Mouse (Mus musculus) heart, embryonic 14.5 days (tissue): ENCODE data around the gene Traf2. TPM values are rescaled to one million over a fixed set of nuclear protein-coding genes. Genes with fewer than 3 reads are reported as not detected.

Experiments used
- ATAC-seq: fragments of 200-750 bp; cut with Nextera tagmentation; 2 replicates; pipeline ENCODE4 v1.8.0; 2017; ENCODE audit warnings: low read depth, moderate TSS enrichment; ENCODE audit not compliant: insufficient number of reproducible peaks, insufficient read depth, low FRiP score
- H3K27ac ChIP-seq, 2 experiments: fragments of 200-500 bp in 1 of 2; fragments of 300-500 bp in 1 of 2; sonication (generic) in 1 of 2; replicated peaks in 1 of 2; 2 replicates each; pipeline ENCODE4 v1.5.1; 2012 to 2014; ENCODE audit warnings: low read depth in 2 of 2, low read length in 2 of 2, control low read depth in 1 of 2, mild to moderate bottlenecking in 1 of 2, mixed read lengths in 1 of 2; ENCODE audit not compliant: control insufficient read depth in 1 of 2, insufficient read depth in 1 of 2
- H3K27me3 ChIP-seq: fragments of 300-500 bp; sonication (generic); 2 replicates; pipeline ENCODE4 v1.6.1; 2014; ENCODE audit warnings: mild to moderate bottlenecking, low read length, control low read depth; ENCODE audit not compliant: control insufficient read depth, insufficient read depth
- H3K36me3 ChIP-seq: fragments of 300-500 bp; sonication (generic); 2 replicates; pipeline ENCODE4 v1.6.1; 2014; ENCODE audit warnings: mild to moderate bottlenecking, control low read depth, low read length, mixed read lengths; ENCODE audit not compliant: control insufficient read depth, insufficient read depth
- H3K4me1 ChIP-seq, 2 experiments: fragments of 200-500 bp in 1 of 2; fragments of 300-500 bp in 1 of 2; sonication (generic) in 1 of 2; 2 replicates each; pipeline ENCODE4 v1.6.1; 2012 to 2014; ENCODE audit warnings: low read length in 2 of 2, control low read depth in 1 of 2, mixed read lengths in 1 of 2; ENCODE audit not compliant: control insufficient read depth in 2 of 2, insufficient read depth in 2 of 2
- H3K4me2 ChIP-seq: fragments of 300-500 bp; sonication (generic); 2 replicates; pipeline ENCODE4 v1.6.1; 2014; ENCODE audit warnings: mild to moderate bottlenecking, low read length
- H3K4me3 ChIP-seq, 2 experiments: fragments of 200-500 bp in 1 of 2; fragments of 300-500 bp in 1 of 2; sonication (generic) in 1 of 2; 2 replicates each; pipeline ENCODE4 v1.5.1; 2012 to 2014; ENCODE audit warnings: low read length in 2 of 2, mild to moderate bottlenecking in 2 of 2, control low read depth in 1 of 2, low read depth in 1 of 2, moderate library complexity in 1 of 2; ENCODE audit not compliant: control insufficient read depth in 1 of 2, insufficient read depth in 1 of 2
- H3K9ac ChIP-seq: fragments of 300-500 bp; sonication (generic); 2 replicates; pipeline ENCODE4 v1.6.1; 2014; ENCODE audit warnings: mild to moderate bottlenecking, low read length
- H3K9me3 ChIP-seq: fragments of 300-500 bp; sonication (generic); 2 replicates; pipeline ENCODE4 v1.6.1; 2016; ENCODE audit warnings: low read length, control low read depth; ENCODE audit not compliant: control insufficient read depth
- WGBS: fragments of 180-500 bp; shearing (Covaris S2); extraction: QIAGEN DNeasy Blood & Tissue Kit; methylation state at CpG from one replicate; pipeline ENCODE4 v1.1.7; 2014; 5-methylcytosine and 5-hydroxymethylcytosine counted together
- polyA plus RNA-seq: library from polyadenylated mRNA; unstranded; fragments of >200 nt; fragmentation: Nextera tagmentation; extraction: Ambion mirVana; gene quantifications from 2 replicates; pipeline ENCODE4 v1.2.1, GENCODE M21; 2014

Traf2 gene
- polyA plus RNA-seq, 1 experiment from 2014 or later = 19.8 TPM

GRCm38 (mm10) chr2:25551186-25551585 lies 4.4 kb upstream of the Traf2 start:
- no peak overlapping the region for H3K27ac ChIP-seq
- no peaks in the 10 kb centered on the region for H3K4me1 ChIP-seq
- H3K9me3 ChIP-seq = no peaks in the 10 kb centered on the region
- 34% methylated on average over 5 of the region's 5 CpGs for WGBS
- H3K4me2 ChIP-seq = no peak overlapping the region
- no peaks in the 10 kb centered on the region for H3K36me3 ChIP-seq
- H3K27me3 ChIP-seq = no peaks in the 10 kb centered on the region
- H3K4me3 ChIP-seq = no peak overlapping the region
- no peak overlapping the region for H3K9ac ChIP-seq
- ATAC-seq = no peak

- peaks cover 6% of the 10 kb centered on the region; the same call in 1 of the 2 replicates for H3K36me3 ChIP-seq
- no peak overlapping the region for H3K4me3 ChIP-seq
- ATAC-seq = no peak
- no peak overlapping the region for H3K4me2 ChIP-seq
- no peaks in the 10 kb centered on the region for H3K27me3 ChIP-seq
- WGBS = 63% methylated on average over 9 of the region's 9 CpGs
- H3K9me3 ChIP-seq = no peaks in the 10 kb centered on the region
- H3K4me1 ChIP-seq = peaks cover 4 to 11% of the 10 kb centered on the region in 2 experiments
- H3K9ac ChIP-seq = no peak overlapping the region
- H3K27ac ChIP-seq = no peak overlapping the region
Measured at GRCm38 (mm10) chr2:25549021-25549991, 2.6 kb upstream of the Traf2 start.

GRCm38 (mm10) chr2:25545996-25546810 lies 537 bp downstream of the Traf2 start:
- peak; percentile 49 for ATAC-seq
- H3K27ac ChIP-seq = peak overlapping the region; percentile 20 to 79; a peak in 3 of 4 replicates
- 6% methylated on average over 43 of the region's 43 CpGs for WGBS

DNA sequence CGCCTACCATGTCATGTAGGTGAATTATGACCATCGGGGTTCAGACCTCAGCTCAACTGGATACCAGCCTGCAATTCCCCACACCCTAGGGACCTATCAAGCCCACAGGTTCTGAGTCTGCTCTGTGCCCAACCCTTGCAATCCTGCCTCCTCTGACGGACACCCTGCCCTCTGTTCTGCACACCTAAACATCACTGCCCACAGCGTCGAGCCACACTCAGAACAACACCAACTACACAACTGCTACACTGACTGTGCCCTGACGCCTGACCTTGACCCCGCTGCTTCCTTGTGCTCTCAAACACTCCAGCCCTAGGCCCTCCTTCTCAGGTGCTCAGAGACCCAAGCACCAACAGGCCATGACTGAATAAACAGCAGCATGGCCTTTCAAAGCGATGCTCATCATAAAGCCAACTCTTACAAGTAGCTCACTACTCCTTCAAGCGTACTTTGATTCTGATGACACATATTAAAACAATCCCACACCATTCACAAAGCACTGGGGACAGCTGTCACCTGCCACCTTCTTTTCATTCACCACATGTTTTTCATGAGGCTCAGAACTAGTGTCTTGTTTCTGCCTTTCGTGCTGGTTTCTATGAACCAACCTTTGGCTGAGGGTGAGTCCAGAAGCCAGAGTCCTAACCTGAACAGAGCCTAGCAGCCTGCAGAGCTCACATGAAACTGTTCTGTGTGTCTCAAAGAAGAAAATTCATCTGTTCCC lies 4.9 kb downstream of the Traf2 start:
- Histone ChIP-seq H3K4me2 (no peak overlapping the region), H3K9ac (no peak overlapping the region), H3K4me3 (no peak overlapping the region), H3K27me3 (no peaks in the 10 kb centered on the region), H3K27ac (no peak overlapping the region), H3K36me3 (peaks cover 32% of the 10 kb centered on the region), H3K4me1 (peaks cover 4 to 11% of the 10 kb centered on the region in 2 experiments), H3K9me3 (no peaks in the 10 kb centered on the region)
- 85% methylated on average over 10 of the region's 10 CpGs for WGBS
- ATAC-seq = no peak

More at GRCm38 (mm10) chr2:25545996-25546810, 537 bp downstream of the Traf2 start:
- peak overlapping the region; percentile 79 for H3K4me2 ChIP-seq
- H3K4me3 ChIP-seq = peak overlapping the region; percentile 66 to 85
- no peaks in the 10 kb centered on the region for H3K27me3 ChIP-seq
- peak overlapping the region; percentile 87 for H3K9ac ChIP-seq
- H3K9me3 ChIP-seq = no peaks in the 10 kb centered on the region
- peaks cover 4 to 11% of the 10 kb centered on the region in 2 experiments for H3K4me1 ChIP-seq
- peaks cover 9% of the 10 kb centered on the region; the same call in 1 of the 2 replicates for H3K36me3 ChIP-seq

GRCm38 (mm10) chr2:25540541-25540948 lies 6.2 kb downstream of the Traf2 start:
- H3K4me3 ChIP-seq = no peak overlapping the region
- no peak overlapping the region for H3K27ac ChIP-seq
- ATAC-seq = no peak
- H3K36me3 ChIP-seq = peaks cover 45% of the 10 kb centered on the region
- H3K4me2 ChIP-seq = no peak overlapping the region
- 97% methylated on average over 4 of the region's 4 CpGs for WGBS
- no peak overlapping the region for H3K9ac ChIP-seq
- H3K9me3 ChIP-seq = no peaks in the 10 kb centered on the region
- no peaks in the 10 kb centered on the region for H3K27me3 ChIP-seq
- peaks cover 0 to 9% of the 10 kb centered on the region in 2 experiments; a peak in 2 of 4 replicates for H3K4me1 ChIP-seq

DNA sequence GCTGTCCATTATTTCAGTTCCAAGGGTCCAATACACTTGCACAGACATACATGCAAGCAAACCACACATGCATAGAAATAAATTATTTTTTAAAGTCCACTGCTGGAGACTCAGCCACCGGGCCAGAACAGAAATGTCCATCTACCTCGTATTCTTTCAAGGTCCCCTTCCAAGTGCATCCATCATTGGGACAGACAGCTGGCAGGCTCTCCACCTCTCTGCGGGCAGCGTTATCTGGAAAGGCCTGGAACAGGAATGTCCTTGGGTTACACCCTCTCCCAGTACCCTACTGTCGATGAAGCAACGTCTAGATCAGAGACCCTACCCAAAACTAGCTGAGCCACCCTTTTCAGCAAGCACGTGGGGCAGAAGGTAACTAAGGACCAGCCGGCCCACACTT lies 10.2 kb downstream of the Traf2 start:
- Histone ChIP-seq H3K27me3 (no peaks in the 10 kb centered on the region), H3K4me1 (peaks cover 0 to 8% of the 10 kb centered on the region in 2 experiments; a peak in 1 of 4 replicates), H3K27ac (no peak overlapping the region), H3K4me2 (no peak overlapping the region), H3K36me3 (peaks cover 69% of the 10 kb centered on the region), H3K4me3 (no peak overlapping the region), H3K9ac (no peak overlapping the region), H3K9me3 (no peaks in the 10 kb centered on the region)
- WGBS = 65% methylated on average over 8 of the region's 8 CpGs
- ATAC-seq = no peak

- Histone ChIP-seq H3K9ac (no peak overlapping the region), H3K27me3 (no peaks in the 10 kb centered on the region), H3K27ac (no peak overlapping the region), H3K4me3 (no peak overlapping the region), H3K4me1 (peaks cover 0 to 8% of the 10 kb centered on the region in 2 experiments; a peak in 1 of 4 replicates), H3K36me3 (peaks cover 82% of the 10 kb centered on the region), H3K9me3 (no peaks in the 10 kb centered on the region), H3K4me2 (no peak overlapping the region)
- WGBS = 90% methylated on average over 2 of the region's 2 CpGs
- ATAC-seq = no peak
Measured at GRCm38 (mm10) chr2:25534866-25535182, 11.9 kb downstream of the Traf2 start.
